Mouse (Mus musculus): ENCODE measurements at regions not wholly inside any gene's neighbourhood (a gene's known extent, or its start where the extent isn't known, plus 50 kb on each side); places are given as distances from the start of the nearest gene placed in this dataset.

- TF ChIP-seq GATA1 (IDR thresholded peaks at IDR 0.05; ENCODE audit: borderline replicate concordance, low read length), result no peak
- no peak for TF ChIP-seq CTCF (IDR thresholded peaks at IDR 0.05; ENCODE audit: low read depth, low read length)
- TF ChIP-seq TAL1 (conservative IDR thresholded peaks at IDR 0.05; ENCODE audit: low read depth, low read length), result no peak
- TF ChIP-seq POLR2AphosphoS5 (IDR thresholded peaks at IDR 0.05; ENCODE audit: insufficient replicate concordance, low read depth, low read length), result no peak
These were observed 93.2 kb upstream of the Slc25a13 start for GRCm38 (mm10) chr6:6310213-6310612.
